Mouse (Mus musculus): ENCODE results near the gene Ptprn2. TPM values are rescaled to one million over a fixed set of nuclear protein-coding genes. Genes with fewer than 3 reads are reported as not detected.

Ptprn2 gene
- total RNA-seq, 2 experiments from 2014 or later = not detected

- no peak for DNase-seq
Measured at GRCm38 (mm10) chr12:117058184-117058958, 572.9 kb downstream of the Ptprn2 start.

GRCm38 (mm10) chr12:117058975-117059374 is 573.5 kb downstream of the Ptprn2 start:
- DNase-seq = no peak

GRCm38 (mm10) chr12:117077664-117078063 is 592.1 kb downstream of the Ptprn2 start:
- no peak for DNase-seq

DNA sequence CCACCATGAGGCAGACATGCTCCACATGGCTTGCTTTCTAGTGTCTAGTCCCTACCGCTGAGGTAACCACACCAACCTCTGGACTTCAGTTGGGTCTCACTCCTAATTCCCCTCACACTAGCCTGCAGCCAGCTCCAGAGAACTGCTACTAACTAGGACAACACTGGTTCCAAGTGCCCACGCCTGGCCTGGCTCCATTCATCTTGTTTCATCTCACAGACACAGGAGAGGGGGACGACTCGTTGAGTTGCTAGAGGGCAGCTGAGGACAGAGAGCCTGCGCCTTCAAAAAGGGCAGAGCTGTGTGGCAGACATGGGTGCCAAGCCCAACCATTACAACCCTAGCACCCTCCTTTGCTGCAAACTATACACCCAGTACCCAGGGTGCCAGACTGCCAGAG is 593.4 kb downstream of the Ptprn2 start:
- DNase-seq = no peak

DNA sequence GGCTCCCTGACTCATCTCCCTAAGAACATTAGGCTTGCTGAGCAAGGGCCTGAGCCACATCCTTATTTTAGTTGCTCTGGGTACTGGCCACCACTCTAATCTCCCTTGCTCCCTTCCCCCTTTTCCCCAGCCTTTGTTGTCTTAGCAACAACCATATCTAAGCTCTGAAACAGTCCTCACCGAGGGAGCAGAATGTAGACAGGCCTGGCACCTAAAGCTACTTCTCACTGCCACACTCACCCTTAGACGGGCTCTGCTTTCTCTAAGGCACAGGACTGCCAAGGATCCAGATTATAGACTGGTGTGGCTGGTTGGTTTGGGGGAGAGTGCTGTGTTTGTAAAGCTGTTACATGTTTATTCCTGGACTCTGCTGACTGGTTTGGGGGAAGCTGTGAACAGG is 594.2 kb downstream of the Ptprn2 start:
- no peak for DNase-seq

DNA sequence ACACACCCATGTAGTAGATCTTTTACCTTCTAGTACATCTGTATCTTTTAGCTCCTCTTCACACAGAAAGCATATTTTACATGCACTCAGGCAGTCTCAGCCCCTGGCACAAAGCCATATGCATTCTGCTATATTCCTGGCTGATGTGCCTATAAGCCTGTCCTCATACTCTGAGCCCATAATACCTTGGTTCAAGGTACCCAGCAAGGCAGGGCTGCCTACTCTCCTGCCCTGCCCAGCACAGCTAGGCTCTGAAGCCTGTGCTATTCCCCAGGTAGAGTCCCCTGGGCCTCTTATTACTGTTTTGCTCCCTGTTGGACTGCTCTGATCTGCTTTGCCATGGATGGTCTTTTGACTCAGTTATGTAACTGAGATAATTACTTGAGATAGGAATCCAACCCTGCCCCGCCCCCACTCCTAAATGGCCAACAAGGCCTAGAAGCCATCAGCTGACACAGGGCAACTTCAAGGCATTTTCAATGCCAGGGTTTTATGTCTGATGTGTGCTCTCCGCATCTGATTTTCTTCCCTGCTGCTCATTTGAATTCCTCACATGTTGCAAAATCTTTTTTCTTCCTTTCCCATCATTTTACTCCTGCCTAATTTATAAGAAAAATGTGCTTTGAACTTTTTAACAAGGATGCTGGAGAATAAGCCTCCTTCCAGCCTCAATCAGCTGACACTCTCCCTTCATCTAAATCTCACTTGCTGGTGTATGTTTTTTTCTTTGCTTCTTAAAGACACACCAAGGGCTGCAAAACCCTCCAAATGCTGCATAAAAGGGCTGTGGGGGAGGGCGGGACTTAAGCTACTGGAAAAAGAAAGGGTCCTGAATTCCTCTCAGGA is 598.6 kb downstream of the Ptprn2 start:
- no peak for DNase-seq

DNA sequence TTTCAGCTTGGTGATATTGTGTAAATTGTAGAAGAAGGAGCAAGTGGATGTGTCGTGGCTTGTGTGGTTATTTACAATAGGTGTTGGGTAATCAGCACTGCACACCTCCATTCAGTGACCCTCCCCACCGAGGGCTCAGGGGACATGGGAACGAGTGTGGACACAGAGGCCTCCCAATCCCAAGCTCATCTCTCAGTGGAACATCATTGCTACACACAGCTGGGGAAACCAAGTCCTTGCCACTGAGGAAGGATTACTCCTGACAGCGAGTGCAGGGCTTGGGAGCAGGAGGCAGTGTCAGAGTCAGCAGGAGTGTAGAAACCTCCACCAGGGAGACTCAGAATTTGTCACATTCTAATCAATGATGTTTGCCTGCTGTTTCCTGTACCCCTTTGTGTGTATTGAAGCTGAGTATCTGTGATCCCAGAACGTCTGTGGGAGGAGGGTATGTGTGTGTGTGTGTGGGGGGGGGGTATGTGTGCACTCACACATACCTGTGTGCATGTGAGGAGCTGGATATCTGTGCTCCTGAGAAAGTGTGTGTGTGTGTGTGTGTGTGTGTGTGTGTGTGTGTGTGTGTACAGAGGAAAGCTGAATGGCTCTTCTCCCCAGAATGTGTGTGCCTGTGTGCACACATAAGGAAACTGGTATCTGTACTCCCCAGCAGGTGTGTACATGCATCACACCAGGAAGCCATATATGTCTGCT is 599.3 kb downstream of the Ptprn2 start:
- DNase-seq = no peak

DNA sequence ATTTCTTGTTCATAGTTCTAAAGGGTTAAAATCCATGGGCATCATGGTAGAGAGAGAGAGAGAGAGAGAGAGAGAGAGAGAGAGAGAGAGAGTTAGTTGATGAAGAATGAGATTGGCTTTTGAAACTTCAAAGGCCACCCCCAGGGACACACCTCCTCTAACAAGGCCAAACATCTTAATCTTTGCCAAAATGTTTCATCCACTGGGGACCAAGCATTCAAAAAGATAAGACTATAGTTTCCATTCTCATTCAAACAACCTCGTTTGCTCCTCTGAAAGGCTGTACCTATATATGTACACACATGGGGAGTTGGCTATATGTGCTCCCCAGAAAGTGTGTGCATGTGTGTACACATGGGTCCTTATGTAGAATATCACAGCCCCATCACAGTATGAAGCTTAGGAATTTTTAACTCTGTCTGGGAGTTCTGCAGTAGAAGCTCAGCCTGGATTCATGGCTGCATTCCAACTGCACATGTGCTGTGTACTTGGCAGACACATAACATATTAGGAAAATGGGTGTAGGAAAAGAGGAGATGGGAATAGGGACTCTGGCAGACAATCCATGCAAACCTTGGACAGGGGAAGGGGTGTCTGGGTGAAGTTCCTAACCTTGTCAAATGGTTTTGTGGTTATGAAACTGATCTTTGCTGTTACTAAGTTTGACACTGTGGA is 600.3 kb downstream of the Ptprn2 start:
- no peak for DNase-seq

GRCm38 (mm10) chr12:117092345-117093107 is 607.0 kb downstream of the Ptprn2 start:
- no peak for DNase-seq

GRCm38 (mm10) chr12:117095941-117096340 is 610.4 kb downstream of the Ptprn2 start:
- DNase-seq = no peak

DNA sequence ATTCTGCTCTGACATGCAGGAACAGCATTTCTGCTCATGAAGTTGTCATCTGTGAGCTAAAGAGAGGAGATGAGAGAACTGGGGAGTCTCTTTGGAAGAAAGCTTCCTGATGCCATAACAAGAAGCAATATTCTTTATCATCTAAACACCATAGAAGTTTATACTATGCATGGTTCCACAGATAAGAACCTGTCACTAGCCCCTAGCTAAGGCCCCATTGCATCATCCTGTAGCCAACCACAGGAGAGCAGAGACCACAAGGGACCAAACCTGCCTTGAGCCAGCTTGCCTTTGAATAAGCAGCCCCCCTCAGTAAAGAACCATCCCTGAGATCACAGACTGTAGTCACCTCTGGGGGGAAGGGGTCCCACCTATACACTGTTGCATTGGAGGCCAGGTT is 612.8 kb downstream of the Ptprn2 start:
- no peak for DNase-seq

GRCm38 (mm10) chr12:117106696-117107095 is 621.2 kb downstream of the Ptprn2 start:
- no peak for DNase-seq

GRCm38 (mm10) chr12:117107143-117107616 is 621.7 kb downstream of the Ptprn2 start:
- DNase-seq = no peak

DNA sequence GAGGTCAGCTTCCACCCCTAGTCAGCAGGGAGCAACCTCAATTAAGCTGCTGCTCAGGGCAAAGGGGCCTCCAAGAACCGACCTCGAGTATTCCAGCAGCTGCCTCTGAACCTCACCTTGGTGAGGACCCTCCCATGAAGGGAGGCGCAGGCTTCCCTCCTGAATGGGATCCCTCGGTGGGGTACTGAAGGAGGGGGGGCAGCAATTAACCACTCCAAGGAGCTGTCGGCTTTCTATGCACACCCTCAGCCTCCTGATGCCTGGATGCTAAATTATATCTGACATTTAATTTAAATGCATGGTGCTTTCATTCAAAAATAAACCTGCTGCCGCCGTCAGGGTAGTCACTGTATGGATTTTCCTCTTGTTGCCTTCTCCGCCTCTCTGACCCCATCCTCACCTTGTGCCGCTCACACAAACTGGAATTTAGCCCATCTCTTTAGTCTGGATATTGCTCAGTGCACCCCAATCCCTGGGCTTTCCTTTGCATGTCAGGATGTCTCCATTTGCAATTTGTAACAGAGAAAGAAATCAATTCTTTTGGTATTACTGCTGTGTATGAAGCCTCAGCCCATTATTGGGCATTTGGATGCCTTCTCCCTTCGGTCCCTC is 629.8 kb downstream of the Ptprn2 start:
- no peak for DNase-seq

DNA sequence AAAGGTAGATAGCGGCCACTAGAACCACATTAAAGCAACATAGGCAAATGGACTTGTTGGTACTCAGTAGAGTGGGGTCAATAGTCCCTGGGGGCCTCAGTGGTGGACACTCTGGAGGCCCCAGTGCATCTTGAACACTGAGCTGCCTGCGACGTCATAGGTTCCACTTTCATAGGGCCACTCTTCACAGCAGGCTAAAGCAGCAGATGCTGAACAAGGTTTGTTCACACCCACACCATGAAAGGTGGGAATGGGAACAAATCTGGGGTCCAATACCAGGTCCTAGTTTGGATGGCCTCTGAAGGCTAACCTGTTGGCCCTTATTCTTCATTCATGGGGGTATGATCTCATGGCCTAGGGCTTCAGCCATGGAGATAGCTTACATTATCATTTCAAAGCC is 641.6 kb downstream of the Ptprn2 start:
- DNase-seq = no peak

GRCm38 (mm10) chr12:117127485-117127884 is 642.0 kb downstream of the Ptprn2 start:
- no peak for DNase-seq

DNA sequence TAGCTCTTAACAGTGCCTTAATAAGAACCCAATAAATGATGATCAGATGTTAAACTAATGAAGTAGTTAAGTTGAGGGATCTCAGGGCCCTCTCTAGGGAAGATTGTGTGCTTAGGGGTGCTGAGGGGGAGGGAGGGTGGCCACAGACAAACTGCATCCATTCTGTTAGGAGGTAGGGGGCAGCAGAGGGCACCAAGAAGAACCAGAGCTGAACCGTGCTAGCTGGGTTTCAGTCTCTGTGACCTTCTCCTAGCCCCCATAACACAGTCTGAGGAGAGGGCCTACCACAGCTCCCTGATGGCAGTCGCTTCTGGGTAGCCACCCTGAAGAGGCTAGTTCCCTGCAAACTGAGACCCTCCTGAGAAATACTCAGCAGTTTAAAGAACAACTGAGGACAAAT is 646.6 kb downstream of the Ptprn2 start:
- DNase-seq = no peak

DNA sequence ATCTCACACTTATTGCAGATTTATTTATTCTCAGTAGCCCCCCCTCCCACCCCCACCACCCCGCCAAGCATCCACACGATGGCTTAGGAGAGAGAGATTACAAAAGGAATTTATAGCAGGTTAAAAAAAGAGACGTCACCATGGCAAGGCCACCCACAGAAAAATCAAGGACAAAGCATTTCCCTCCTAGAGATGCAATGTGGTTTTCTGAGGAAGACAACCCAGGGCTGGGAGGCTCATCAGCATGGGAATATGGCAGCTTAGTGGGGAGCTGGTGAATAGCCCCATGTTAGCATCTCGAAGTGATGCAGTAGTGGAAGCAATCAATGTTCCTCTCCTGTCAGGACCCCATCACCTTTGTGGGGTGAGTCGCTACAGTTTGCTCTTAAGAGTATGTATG is 649.7 kb downstream of the Ptprn2 start:
- no peak for DNase-seq

DNA sequence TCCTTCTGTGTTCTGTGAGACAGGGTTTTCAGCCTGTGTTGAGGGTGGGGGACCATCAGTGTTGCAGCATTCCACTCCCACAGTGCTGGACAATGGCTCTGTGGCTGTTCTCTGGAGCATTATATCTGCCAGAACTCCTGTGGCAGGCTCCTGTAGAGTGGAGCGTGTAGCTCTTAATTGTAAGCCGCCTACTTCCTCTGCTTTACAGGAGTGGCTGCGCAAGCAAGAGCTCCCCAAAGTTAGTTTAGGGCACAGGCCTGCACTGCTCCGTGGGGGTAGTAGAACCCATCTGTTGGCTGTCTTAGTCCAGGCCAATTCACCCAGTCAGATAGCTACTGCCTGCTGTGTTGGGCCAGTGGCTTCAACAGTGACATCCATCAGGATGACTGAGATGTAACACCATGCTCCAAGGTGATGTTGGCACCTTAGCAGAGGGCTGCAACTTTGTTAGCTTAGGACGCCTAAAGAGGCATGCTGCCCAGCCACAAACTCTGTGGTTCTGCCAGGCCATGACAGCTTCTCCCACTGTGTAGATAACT is 651.0 kb downstream of the Ptprn2 start:
- DNase-seq = no peak

- no peak for DNase-seq
Measured at GRCm38 (mm10) chr12:117140901-117141300, 655.4 kb downstream of the Ptprn2 start.

DNA sequence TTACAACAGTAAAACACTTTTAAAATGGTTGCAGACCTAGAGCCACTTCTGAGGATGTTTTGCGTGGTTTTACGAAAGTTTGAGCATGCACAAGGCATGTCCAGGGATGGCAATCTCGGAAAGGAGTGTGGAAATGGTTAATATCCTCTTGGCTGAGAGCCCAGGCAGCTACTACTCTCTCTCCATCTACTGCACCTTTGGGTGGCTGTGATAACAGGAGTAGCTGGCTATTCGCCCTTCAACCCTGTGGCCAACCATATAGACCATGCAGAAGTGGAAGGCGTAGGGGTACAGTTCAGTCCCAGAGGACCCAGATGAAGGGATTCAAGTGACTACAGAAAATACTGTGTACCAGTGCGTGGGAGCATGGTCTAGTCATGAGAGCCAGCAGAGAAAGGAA is 655.9 kb downstream of the Ptprn2 start:
- no peak for DNase-seq

Measured in gastrocnemius, postnatal 25 days (tissue).